Mouse (Mus musculus) macrophage (primary cell): ENCODE results near the gene Smad6. TPM values are rescaled to one million over a fixed set of nuclear protein-coding genes. Genes with fewer than 3 reads are reported as not detected.

ENCODE experiments used
- H3K27ac ChIP-seq: fragments of 350-480 bp; formaldehyde crosslinking; 2 replicates; pipeline ENCODE4 v1.9.0; 2021
- H3K36me3 ChIP-seq: fragments of 350-480 bp; formaldehyde crosslinking; 2 replicates; pipeline ENCODE4 v1.9.0; 2021; ENCODE audit errors: inconsistent target
- H3K4me3 ChIP-seq: fragments of 350-480 bp; formaldehyde crosslinking; 2 replicates; pipeline ENCODE4 v1.9.0; 2021; ENCODE audit errors: inconsistent target
- H3K79me2 ChIP-seq: fragments of 350-480 bp; formaldehyde crosslinking; 2 replicates; pipeline ENCODE4 v1.9.0; 2021; ENCODE audit errors: inconsistent target
- WGBS: methylation state at CpG from one replicate; pipeline ENCODE4 v1.1.7; 2026; ENCODE audit warnings: inconsistent platforms; ENCODE audit not compliant: missing documents; 5-methylcytosine and 5-hydroxymethylcytosine counted together
- polyA plus RNA-seq: library from polyadenylated mRNA; stranded (reverse); fragments of 250-400 nt; gene quantifications from 3 replicates; pipeline ENCODE4 v1.2.4, GENCODE M21; 2018; ENCODE audit warnings: inconsistent platforms

Smad6 gene
- polyA plus RNA-seq, 1 experiment from 2014 or later, result 0.09 TPM

DNA sequence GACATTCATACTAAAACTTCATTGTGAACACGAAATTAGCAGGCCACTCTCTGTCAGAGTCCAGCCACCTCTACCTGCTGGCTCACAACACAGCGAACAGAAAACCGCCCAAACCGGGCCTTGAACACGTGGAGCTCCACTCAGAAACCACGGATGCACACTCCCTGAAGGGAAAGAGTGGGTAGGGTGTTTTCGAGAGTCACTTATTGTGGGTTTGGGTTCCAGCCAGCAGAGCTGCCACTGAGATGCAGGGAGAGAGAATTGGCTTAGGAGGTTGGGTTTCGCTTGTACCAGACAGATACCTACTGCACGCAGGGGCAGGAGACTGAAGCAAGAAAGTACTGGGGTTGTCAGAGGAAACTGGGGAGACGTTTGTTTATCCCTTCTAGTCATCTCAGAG lies 52.4 kb downstream of the Smad6 start:
- Histone ChIP-seq H3K27ac (no peak overlapping the region), H3K36me3 (no peaks in the 10 kb centered on the region), H3K79me2 (peaks cover 28% of the 10 kb centered on the region), H3K4me3 (no peak overlapping the region)
- 58% methylated on average over 10 of the region's 10 CpGs for WGBS

DNA sequence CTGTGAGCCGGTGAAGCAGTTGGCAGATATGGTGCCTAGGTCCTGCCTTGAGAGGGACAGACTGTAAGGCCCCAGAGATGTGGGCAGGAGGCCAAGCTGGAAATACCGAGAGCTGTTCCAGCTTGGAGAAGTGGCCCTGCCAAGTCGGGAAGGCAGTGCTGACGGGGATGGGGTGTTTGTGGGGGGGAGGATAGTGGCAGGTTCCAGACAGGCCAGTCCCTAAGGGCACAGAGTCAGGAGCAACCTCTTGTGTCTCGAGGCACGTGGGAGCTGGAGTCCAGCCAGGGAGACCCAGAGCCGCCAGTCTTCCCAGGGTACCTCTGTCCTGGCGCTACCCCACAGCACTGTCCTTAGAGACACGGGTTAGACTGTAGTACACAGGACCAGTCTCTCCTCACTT lies 53.3 kb downstream of the Smad6 start:
- H3K4me3 ChIP-seq, result no peak overlapping the region
- no peaks in the 10 kb centered on the region for H3K36me3 ChIP-seq
- no peak overlapping the region for H3K27ac ChIP-seq
- 93% methylated on average over 9 of the region's 9 CpGs for WGBS
- peaks cover 28% of the 10 kb centered on the region for H3K79me2 ChIP-seq

DNA sequence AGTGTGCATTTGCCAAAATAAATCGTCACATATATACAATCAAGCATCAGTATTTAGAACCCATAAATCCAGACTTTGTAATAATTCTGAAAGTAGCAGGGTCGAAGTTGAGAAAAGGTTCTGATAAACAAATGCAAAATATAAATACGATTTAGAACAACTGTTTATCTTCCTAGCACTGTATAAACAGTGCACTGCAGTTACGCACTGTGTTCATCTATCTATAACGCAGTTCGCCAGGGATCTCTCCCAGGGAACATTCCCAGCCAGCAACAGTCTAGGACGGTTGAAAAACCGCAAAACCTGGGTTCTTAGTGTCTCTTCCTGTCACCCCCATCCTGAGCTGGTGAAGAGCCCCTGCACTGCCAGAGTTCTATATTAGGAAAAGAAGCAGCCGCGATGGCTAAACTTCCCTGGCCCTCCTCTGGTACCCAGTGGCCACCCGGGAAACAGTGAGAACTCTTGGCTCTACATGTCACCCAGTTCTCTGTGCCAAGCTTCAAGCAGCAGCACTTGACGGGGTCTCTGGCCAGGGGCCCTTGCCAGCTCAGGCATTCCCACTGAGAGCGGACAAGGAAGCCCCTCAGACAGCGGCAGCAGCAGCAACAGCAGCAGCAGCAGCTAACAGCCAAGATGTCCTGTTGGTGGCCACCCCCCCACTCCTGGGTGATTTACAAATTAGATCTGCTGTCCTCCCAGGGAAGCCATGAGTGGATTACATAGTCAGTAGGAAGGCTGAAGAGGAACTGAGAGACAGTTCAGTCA lies 54.3 kb downstream of the Smad6 start:
- H3K27ac ChIP-seq, result no peak overlapping the region
- no peaks in the 10 kb centered on the region for H3K36me3 ChIP-seq
- no peak overlapping the region for H3K4me3 ChIP-seq
- WGBS, result 85% methylated on average over 14 of the region's 14 CpGs
- H3K79me2 ChIP-seq, result peaks cover 32% of the 10 kb centered on the region

DNA sequence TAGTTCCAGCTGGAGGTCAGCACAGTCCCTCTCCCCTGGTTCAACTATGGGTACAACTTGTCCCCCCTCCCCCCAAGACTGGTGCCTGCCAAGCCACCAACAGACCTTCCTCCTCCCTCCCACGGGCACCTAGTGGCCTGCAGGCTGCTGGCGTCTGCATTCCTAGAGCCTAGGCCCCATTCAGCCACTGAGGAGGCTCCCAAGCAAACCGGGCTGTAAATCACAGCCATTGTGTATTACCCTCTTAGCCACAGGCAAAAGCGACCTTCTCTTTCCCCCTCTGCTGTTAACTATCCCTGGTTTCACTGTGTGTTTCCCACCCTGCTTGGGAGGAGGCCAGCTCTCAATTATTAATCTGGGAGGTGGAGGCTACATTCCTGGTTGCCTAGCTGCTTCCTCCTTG lies 56.3 kb downstream of the Smad6 start:
- no peaks in the 10 kb centered on the region for H3K36me3 ChIP-seq
- peaks cover 30% of the 10 kb centered on the region for H3K79me2 ChIP-seq
- no peak overlapping the region for H3K4me3 ChIP-seq
- H3K27ac ChIP-seq, result no peak overlapping the region
- WGBS, result 79% methylated on average over 4 of the region's 4 CpGs

DNA sequence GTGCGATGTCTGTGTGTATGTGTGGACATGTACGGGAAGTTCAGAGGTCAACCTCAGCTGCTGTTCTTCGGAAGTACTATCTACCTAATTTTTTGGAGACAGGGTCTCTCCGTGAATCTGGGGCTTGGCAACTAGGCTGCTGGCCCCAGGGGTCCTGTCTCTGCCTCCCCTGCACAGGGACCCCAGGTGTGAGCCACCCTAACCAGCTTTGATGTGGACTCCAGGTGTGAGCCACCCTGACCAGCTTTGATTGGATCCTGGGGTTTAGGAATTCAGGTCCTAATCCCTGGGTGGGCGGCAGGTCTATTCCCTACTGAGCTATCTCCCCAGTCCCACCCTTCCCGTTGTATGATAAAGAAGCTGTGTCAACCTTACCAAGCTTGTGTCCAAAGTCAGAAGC lies 60.0 kb downstream of the Smad6 start:
- Histone ChIP-seq H3K79me2 (peaks cover 16% of the 10 kb centered on the region), H3K4me3 (no peak overlapping the region), H3K27ac (no peak overlapping the region), H3K36me3 (no peaks in the 10 kb centered on the region)
- 96% methylated on average over 6 of the region's 6 CpGs for WGBS

DNA sequence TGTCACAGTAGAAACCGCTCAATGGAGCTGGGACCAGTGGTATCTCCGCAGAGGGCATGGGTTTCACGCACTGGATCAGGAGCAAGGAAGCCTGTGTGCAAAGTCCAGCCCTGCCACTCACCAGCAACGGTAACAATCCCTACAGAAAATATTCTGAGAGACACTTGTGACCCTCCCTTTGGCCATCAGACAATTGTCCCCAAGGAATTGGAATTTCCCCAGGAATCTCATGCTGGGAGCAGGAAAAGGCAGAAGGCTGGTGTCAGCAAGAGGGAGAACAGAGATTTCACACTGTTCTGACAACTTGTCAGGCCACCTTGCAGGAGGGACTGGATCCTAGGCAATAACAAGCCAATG lies 61.1 kb downstream of the Smad6 start:
- no peaks in the 10 kb centered on the region for H3K36me3 ChIP-seq
- WGBS, result 63% methylated on average over 4 of the region's 4 CpGs
- peaks cover 16% of the 10 kb centered on the region for H3K79me2 ChIP-seq
- H3K4me3 ChIP-seq, result no peak overlapping the region
- H3K27ac ChIP-seq, result 0 out of 2 replicates have a peak overlapping the region, but pooled peaks have one; percentile 7

DNA sequence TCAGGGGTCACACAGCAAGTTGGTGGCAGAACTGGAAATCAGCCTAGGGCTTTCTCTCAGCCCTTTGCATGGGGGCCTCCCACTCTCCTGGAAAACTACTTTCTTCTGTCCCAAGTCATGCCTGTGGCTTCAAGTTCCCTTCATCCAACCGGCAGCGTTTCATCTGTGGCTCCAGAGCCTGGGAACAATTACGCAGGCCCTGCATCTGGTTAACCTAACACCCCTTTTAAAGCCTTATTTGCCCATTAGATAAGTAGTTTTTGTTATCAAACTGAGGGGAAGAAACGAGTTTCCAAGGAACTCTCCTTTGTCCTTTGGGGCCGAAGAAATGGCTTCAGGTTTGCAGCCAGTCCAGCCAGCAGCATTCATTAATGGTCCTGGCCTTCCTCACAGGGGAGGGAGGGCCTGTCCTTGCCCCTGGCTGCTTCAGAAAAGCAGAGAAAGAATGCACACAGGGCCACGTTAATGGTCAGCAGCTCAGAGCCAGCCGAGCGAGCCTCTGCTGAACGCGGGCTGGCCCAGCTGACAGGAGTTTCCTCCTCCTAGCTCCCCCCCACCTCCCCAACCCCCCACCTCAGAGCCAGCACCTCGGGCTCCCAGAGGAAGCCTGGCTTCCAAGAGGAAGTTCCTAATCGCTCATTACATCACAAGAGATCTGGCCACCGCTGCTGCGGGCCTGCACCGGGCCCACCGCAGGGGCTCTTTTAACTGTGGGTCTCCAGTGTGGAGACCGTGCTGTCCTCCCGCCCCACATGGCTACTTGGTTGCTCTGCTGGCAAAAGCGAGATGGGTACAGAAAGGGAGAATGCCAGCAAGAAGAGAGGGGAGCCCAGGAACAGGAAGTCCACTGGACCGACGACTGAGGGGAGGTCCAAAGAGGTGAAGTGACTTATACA lies 61.7 kb downstream of the Smad6 start:
- Histone ChIP-seq H3K27ac (0 out of 2 replicates have a peak overlapping the region, but pooled peaks have one; percentile 7), H3K79me2 (peaks cover 11% of the 10 kb centered on the region), H3K4me3 (no peak overlapping the region), H3K36me3 (no peaks in the 10 kb centered on the region)
- WGBS, result 29% methylated on average over 21 of the region's 21 CpGs

DNA sequence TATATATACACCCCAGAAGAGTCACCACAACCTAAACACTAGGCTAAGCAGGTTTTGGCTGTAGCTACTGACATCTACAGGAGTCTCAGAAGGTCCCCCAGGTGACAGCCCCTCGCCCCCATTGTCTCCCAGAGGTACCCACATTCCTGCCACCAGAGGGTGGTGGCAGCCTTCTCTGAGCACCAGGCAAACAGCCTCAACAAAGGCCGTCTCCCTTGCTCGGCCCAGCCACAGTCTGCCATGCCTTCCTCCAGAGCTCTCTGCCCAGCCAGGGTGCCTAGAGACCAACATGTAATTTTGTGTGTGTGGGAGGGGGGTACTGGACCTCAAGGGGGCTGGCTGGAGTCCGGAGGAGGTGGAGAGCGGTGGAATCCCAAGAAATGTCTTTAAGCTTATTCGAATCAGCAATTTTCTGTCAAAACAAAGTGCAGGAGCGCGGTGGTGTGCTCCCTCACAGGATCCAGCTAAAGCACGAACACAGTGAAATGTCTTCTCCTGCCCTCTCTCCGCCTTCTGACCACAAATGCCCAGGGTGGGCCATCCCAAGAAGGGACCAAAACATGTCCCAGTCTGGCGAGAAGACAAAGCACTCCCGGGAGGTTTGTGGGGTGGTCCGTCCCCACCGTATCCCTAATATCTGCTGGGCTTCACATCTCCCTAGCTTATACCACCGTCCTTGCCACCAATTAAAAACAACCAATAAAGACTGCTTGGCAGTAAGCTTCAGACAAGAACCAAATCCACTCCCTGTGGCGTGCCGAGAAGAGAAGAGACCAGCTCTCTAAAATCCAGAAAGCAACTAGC lies 62.5 kb downstream of the Smad6 start:
- no peak overlapping the region for H3K27ac ChIP-seq
- H3K36me3 ChIP-seq, result no peaks in the 10 kb centered on the region
- H3K4me3 ChIP-seq, result no peak overlapping the region
- 88% methylated on average over 16 of the region's 17 CpGs for WGBS
- H3K79me2 ChIP-seq, result peaks cover 11% of the 10 kb centered on the region

DNA sequence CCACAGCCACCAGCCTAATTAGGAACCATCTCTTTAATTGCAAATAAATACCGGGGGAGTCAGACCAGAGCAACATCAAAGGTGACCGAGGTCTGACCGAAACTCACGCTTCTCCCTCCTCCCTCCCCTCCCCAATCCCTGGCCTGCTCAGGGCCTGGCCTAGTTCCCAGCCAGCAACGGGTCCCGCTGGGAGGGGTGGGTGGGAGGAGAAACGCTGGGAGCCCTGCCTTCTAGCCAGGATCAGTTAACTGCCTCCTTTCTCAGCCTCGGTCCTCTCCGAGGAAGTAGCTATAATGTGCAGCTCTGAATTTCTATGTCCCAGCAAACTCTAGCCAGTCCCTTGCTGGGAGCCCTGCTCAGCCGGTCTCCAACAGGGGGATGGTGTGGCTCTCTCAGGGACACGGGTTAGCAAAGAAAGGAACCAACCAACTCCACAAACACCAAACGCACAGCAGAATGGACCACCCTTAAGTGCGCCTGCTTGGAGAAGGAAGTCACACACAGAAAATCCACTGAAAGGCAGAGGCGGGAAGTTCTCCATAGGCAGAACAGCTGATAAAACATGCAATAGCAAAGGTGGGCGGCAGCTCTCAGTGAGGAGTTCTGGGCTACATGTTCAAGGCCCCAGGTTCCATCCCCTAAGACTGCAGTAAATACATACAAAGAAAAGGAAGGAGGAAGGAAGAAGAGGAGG lies 63.4 kb downstream of the Smad6 start:
- peaks cover 11% of the 10 kb centered on the region; the same call in 1 of the 2 replicates for H3K79me2 ChIP-seq
- H3K36me3 ChIP-seq, result no peaks in the 10 kb centered on the region
- WGBS, result 77% methylated on average over 12 of the region's 15 CpGs
- H3K27ac ChIP-seq, result no peak overlapping the region
- no peak overlapping the region for H3K4me3 ChIP-seq

DNA sequence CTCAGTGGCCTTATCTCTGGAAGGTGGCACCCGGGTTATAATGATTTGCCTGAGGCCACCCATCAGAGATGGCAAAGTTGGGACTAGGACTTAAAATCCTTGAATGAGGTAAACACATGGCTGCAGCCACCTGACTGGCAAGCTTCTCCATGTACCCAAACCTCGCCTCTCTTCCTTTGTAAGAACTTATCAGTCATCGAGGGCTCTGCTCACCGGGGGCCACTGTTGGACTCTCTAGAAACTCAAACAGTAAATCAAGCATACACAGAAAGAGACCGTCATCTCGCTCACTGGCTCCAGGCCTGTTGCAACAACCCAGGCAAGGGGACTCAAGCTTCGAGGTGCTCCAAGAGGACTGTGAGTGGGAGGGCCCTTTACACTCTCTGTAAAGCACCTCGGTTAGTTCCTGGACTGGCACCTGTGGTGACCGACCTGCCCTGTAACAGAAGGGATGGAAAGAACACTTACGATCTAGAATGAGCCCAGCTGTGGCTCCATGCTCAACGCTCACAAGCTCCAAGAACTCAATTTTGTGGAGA lies 64.1 kb downstream of the Smad6 start:
- H3K4me3 ChIP-seq, result no peak overlapping the region
- WGBS, result 84% methylated on average over 11 of the region's 11 CpGs

DNA sequence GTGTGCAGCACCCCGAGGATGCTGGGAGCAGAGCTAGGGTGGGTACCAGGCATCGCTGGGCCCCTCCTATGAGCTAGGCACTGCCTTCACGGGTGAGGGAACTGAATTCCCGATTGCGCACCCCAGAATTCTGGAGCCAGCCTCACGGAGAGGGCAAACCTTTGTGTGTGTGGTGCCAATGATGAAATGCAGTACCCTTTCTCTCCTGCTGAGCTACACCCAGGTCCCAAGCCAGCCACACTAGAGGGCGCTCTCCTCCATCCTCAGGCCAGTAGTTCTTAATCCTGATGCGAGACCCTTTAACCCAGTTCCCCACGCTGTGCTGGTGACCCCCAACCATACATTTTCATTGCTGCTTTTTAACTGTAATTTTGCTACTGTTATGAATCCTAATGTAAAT lies 65.8 kb downstream of the Smad6 start:
- H3K79me2 ChIP-seq, result 0 out of 2 replicates have a peak, but pooled peaks cover 6% of the 10 kb centered on the region
- H3K27ac ChIP-seq, result no peak overlapping the region
- H3K36me3 ChIP-seq, result no peaks in the 10 kb centered on the region
- no peak overlapping the region for H3K4me3 ChIP-seq
- 7% methylated on average over 9 of the region's 9 CpGs for WGBS

More for the DNA sequence above, 64.1 kb downstream of the Smad6 start:
- Histone ChIP-seq H3K79me2 (peaks cover 7% of the 10 kb centered on the region; the same call in 1 of the 2 replicates), H3K27ac (no peak overlapping the region), H3K36me3 (no peaks in the 10 kb centered on the region)

DNA sequence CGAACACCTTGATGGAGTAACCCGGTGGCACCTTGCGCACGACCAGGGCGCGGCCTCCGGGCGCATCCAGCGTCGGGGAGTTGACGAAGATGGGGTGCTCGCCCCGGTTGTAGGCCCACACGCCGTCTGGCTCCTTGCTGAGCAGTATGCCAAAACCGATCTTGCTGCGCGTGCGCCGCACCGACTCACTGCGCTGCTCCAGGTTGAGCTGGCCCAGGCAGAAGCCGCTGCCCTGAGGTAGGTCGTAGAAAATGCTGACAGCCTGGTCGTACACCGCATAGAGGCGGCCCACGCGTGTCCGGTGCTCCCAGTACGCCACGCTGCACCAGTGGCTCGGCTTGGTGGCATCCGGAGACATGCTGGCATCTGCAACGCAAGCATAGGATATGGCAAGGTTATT lies 68.2 kb downstream of the Smad6 start:
- 94% methylated on average over 24 of the region's 35 CpGs for WGBS
- no peak overlapping the region for H3K27ac ChIP-seq
- H3K4me3 ChIP-seq, result no peak overlapping the region
- no peaks in the 10 kb centered on the region for H3K36me3 ChIP-seq
- no peaks in the 10 kb centered on the region for H3K79me2 ChIP-seq

DNA sequence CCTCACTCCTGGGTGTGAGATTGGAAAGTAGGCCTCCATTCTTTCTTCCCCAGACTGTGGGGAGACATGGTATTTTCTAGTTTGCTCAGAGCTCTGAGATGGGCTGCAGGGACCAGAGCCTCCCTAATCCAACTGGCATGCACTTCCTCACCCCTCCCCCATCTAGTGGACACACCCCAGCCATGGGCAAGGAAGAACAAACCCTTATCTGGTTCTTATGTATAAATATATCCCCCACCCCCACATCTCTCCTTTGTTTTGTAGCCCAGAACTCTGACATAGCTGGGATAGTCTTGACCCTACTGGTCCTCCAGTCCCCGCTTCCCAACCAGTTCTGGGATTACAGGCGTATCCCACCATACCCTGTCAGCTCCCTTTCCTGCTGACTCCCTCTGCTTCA lies 69.3 kb downstream of the Smad6 start:
- Histone ChIP-seq H3K27ac (no peak overlapping the region), H3K4me3 (no peak overlapping the region), H3K79me2 (no peaks in the 10 kb centered on the region), H3K36me3 (no peaks in the 10 kb centered on the region)
- 83% methylated on average over 2 of the region's 2 CpGs for WGBS

DNA sequence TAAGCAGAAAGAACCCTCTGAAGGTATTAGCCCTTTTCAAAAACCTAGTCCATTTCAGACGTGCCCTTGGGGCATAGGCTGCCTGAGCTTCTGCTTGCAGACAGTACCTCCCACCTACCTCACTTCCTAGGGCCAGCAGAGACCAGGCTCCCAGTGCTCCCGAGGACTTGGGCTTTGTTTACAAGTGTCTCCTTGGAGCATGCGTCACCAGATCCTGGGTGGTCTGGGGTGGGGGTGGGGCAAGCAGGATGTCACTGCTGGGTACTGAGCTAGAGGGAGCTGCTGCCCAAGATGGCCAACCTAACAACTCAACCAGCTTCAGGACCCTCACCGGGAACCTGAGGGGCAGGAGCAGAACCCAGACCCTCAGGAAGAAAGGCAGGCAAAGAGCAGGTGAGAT lies 71.5 kb downstream of the Smad6 start:
- Histone ChIP-seq H3K4me3 (no peak overlapping the region), H3K27ac (no peak overlapping the region), H3K36me3 (no peaks in the 10 kb centered on the region), H3K79me2 (no peaks in the 10 kb centered on the region)
- WGBS, result 89% methylated on average over 4 of the region's 4 CpGs
